Mouse (Mus musculus) heart, postnatal 4 days (tissue): ENCODE data around the gene Ccnd1. TPM values are rescaled to one million over a fixed set of nuclear protein-coding genes. Genes with fewer than 3 reads are reported as not detected.

Source experiments
- DNase-seq: peaks from one replicate; pipeline ENCODE4 v3.0.0; 2021
- total RNA-seq, 2 experiments: library from RNA; stranded (reverse); gene quantifications; 2 replicates each; pipeline ENCODE4 v1.2.3; 2021

The Ccnd1 gene
- total RNA-seq, 2 experiments from 2014 or later: 128 to 130 TPM

DNA sequence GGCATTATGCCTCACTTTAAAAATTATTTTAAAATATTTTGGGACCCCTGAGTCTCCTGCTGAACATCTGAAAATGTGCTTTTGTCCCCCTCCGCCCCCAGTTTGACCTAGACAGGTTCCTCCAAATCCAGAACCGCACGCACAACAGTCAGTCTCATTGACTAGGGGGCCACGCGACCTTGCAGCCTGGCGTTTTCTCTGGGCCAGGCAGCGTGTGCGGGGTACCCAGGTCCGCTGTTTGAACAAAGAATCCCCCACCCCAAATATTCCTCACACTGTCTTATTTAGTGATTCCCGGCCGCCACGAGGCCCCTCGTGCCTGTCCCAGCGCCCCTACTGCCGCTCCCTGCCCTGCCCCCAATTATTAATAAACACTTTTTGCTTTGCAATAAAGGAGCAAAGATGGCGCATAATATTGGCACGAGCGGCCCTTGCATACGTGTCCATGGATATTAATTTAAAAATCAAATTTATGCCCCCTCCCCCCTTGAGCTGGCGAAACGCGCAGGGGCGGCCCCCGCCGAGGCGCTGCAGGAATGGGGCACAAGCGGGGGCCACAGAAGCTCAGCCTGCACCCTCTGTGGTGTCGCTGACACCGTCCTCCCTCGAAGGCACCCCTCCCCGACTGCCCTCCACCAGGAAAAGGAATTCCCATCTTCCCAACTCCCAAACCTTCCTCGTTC lies 923 bp downstream of the Ccnd1 start:
- DNase-seq: peak; percentile 18

DNA sequence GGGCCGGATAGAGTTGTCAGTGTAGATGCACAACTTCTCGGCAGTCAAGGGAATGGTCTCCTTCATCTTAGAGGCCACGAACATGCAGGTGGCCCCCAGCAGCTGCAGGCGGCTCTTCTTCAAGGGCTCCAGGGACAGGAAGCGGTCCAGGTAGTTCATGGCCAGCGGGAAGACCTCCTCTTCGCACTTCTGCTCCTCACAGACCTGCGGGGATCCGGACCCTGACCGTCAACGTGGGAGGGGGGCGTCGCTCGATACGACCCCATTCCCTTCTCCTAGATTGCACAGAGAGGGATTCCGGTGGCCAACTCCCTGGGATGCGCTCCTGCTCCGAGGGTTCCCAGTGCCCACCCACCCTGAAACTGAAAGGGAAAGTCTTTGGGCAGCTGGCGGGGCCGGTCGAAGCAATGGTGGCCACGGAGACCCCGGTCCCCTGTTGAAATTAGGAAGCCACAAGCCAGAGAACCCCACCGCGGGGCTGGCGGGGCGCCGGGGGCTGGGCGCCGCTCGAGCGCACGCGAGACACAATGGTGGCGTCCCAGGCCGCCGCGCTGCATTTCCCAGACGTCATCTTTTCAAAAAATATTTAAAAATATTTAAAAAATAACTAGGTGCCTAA lies 1.7 kb downstream of the Ccnd1 start:
- peak; percentile 32 for DNase-seq

DNA sequence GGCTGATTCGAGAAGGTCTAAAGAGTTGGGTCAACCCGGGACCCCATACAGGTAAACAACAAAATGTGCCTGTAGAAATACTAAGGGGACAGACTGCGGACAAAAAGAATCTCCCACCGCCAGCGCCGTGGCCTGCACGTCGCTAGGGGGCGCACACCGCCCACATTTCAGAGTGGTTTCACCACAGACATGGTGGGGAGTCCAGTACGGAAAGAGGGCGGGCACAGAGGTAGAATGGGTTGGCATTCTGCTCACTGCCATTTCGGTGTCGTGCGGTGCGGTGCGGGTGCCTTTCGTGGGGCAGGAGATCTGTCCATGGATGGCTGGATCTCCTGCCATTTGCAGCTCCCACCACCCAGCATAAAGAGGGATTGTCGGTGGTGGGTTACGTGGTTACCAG lies 2.2 kb downstream of the Ccnd1 start:
- peak; percentile 94 for DNase-seq

DNA sequence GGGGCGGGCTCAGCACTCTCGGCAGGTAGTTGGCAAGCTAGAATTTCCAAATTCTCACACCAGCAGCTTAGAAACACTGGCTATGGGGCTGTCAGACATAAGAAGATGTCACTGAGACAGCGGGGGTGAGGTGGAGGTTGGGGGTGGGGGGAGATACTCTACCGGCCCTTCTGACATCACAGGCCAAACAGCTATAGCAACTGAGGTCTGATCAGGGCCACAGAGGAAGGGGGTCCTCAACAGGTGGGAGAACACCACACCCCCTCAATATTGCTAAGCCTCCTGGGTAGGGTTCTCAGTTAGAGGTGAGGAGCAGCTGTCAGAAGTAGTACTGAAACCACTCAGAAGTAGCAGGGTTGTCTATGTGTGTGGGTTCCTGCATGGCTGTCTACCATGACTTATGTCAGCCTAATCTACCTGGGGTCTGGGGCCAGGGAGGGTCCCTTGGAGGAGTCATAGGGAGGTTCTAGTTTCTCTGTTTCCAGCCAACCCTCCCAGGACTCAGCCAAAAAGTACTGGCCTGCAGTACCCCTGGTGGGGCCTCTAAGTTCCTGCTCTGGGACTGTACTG lies 3.3 kb downstream of the Ccnd1 start:
- DNase-seq: no peak

DNA sequence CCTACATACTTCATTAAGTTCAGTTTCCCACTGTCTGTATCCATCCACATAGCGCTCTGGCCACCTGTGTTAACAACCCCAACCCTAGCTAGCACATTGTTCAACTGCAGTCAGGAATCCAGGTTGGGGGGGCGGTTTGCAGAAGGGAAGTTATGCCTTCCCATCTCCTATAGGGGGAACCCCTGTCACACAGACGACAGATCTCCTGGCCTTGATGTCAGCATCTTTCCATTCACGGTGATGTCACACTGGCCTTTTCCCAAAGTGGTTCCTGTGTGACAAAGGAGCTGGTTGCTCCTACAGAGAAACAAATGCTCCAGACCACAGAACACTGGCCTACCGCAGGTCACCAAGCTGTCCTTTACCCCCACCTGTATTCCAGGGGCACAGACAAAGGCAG lies 4.2 kb downstream of the Ccnd1 start:
- peak; percentile 73 for DNase-seq

DNA sequence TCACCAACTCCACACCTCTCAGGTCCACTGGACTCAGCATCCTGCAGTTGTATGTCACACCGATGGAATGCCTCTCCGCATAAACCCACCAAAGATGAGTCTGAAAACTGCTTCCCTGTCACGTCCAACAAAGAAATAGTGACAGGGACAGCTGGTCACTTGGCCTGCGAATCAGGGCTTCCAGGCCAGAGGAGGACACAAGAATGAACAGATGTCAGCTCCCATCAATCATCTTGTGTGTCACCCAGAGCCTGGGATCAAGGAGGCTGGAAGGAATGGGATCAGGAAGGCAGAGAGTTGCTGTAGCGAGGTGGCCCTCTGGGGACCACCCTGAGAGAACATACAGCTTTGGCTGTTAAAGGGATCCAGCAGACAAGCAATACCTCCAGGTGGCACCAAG lies 4.8 kb downstream of the Ccnd1 start:
- DNase-seq: no peak

DNA sequence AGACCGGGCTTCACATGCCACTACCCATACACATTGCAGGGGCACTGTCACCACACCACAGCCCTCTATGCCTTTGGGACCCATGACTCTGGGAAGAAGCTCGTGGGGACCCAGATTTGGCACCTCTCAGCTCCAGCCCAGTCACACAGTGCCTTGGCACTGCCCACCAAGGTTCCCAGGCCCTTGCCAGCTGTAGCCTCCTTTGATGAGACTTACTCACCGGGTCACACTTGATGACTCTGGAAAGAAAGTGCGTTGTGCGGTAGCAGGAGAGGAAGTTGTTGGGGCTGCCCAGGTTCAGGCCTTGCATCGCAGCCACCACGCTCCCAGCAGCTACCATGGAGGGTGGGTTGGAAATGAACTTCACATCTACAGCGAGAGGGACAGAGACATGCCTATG lies 5.9 kb downstream of the Ccnd1 start:
- no peak for DNase-seq

DNA sequence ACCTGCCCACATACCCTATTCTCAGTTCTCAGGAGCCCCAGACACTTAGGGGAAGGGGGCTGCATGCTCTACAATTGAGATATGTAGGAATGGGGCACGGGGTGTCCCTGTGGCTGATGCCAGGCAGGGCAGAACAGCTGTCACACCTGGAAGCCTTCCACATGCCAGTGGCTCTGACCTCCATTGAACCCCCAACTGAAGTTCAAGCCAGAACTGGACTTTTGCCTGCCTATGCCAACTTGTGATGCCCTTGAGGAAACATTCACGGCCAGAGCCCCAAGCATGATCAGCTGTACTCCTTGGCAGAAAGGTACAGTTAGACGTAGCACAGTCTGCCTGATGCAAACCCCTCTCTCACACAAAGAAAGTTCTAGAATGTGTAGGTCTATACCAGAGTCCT lies 6.4 kb downstream of the Ccnd1 start:
- peak; percentile 32 for DNase-seq

DNA sequence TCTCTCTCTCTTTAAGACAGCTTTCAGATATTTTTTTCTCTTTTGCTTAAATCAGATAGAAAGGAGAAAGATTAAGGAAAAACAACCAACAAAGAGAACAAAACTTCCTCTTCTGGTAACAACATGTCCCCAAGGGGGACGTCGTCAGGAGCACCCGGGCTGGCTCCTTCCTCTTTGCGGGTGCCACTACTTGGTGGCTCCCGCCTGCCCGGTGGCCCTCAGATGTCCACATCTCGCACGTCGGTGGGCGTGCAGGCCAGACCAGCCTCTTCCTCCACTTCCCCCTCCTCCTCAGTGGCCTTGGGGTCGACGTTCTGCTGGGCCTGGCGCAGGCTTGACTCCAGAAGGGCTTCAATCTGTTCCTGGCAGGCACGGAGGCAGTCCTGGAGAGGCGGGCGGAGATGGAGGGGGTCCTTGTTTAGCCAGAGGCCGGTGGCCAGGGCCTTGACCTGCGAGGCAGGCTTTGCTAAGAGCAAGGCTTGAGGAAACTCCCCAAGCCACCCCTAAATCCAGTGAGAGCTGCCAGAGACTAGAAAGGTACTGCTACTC lies 7.3 kb downstream of the Ccnd1 start:
- no peak for DNase-seq

DNA sequence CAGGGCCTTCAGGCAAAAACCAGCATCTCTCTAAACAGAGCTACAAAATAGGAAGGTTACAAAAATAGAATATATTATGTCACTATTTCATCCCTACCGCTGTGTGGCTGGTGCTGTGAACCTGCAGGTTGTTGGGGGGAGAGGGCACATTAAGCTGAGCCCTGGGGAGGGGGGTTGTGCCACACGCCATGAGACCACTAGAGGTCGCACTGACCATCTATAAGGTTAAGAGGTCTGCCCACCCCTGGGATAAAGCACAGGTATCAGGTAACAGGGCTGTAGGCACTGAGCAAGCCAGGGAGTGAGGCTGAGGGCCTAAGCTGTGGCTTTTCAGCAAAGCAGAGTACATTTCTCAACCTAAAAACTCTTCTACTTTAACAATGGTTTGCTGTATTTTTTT lies 7.9 kb downstream of the Ccnd1 start:
- DNase-seq: peak; percentile 58

DNA sequence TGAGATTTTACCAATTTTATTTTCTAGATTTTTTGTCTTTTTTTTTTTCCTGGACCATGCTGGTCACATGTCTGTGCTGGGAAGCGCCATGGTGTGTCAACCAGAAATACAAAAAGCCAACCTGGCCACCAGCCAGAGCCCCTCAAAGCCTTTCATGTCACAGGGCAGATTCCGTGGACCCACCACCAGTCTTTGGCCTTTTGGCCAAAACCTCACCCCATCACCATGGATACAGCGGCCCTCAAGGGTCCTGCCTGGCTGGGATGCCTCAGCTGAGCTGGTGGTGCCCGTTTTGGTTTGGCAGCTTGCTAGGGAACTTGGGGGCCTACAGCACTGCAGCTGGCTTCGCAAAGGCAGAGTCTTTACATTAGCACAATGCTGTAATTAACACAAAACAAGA lies 9.8 kb downstream of the Ccnd1 start:
- no peak for DNase-seq

DNA sequence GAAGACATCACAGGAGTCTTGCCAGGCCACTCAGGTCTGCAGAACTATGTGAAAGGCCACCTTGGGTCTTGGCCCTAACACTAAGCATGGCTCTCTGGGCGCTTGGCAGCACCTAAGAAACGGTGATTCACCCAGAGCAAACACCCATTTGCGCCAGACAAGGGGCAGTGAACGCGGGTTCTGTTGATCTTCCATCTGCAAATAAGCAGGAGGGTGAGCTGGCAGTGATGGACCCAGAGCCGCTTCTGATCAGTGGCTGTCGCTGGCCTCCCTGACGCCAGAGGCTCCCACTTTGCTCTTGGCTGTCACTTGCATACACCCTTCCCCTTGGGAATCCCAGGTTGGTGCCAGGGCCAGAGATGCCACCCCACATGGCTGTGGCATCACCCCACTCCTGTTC lies 10.2 kb downstream of the Ccnd1 start:
- no peak for DNase-seq

DNA sequence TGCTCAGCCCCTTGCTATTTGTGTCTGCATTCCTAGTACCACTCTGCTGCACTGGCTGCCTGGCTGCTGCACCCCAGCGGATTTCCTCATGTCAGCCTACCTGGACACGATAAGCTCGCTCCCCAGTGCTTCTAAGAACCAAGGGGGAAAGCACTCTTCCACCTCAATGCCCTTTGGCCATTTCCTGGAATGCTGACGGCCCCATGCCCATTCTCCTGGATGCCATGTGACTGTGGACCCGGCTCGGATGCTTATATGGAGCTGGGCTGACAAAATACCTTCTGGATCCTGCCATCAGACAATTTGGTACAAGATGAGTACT lies 10.9 kb downstream of the Ccnd1 start:
- no peak for DNase-seq

DNA sequence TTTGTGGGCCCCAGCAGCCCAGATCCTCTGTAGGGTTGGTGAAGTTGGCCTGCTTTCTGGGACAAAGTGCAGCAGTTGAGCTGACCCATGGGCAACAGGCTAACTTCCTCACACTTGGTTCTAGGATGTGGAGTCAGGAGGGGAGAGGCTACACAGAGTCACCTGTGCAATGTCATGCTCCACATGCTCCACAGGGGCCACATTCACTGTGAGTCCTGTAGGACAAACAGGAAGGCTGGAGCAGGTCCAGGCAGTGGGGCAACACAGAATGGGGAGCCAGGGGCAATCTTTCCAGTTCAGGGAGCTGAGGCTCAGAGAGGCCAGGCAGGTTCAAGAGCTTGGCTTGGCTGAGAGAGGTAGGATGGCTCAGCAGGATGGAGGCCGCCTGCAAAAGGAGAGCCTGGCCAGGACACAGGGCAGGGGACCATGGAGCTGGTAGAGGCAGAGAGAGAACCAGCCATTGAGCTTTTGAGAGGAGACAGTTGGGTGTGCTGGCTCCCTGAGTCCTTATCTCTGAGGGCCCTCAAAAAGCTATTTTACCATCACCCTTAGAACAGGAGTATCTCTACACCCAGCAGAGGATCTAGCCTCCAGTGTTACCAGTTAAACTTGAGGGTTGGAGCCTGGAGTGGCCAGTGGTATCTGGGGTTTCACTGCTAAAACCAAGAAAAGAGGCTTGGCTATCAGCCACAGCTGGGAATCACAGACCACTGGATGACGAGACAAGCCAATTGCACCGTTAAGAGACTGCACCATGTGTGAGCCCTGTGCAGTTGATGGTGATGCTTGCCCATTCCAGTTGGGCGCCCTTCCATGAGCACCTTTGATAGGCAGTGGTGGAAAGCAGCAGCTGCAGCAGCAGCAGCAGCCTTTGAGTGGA lies 11.5 kb downstream of the Ccnd1 start:
- no peak for DNase-seq

DNA sequence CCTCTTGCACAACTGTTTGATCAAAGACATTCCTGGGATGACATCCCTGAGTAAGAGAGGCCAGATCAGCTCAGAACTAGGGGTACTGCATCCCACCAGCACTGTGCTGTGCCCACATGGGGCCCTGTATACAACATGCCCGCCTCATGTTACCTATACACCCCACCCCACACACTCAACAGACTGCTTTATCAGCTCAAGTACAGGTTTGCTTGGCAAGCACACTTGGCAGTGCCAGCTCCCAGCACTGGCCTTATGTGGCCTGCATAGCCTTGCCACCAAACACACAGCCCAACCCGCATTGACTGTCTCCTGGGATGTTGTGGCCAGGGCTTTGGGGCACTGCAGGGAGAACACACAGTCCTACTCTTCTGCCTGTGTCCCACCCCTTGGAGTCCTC lies 12.1 kb downstream of the Ccnd1 start:
- DNase-seq: peak; percentile 48

DNA sequence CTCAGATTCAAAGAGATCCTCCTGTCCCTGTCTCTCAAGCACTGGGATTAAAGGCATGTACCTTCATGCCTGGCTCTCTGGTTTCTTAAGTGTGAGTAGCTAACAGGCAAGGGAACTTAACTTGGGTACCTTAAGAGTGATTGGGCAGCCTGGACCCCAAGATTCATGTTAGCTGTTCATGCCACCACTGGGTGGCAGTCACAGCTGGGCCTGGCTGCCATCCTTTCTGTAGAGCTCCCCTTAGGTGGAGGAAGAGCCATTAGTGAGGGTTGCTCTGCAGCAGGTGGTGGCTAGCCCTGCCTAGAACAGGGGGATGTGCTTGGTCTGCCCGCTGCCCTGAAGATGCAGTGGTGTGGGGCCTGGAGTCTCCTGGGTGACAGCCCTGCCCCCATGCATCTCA lies 20.9 kb downstream of the Ccnd1 start:
- DNase-seq: no peak

DNA sequence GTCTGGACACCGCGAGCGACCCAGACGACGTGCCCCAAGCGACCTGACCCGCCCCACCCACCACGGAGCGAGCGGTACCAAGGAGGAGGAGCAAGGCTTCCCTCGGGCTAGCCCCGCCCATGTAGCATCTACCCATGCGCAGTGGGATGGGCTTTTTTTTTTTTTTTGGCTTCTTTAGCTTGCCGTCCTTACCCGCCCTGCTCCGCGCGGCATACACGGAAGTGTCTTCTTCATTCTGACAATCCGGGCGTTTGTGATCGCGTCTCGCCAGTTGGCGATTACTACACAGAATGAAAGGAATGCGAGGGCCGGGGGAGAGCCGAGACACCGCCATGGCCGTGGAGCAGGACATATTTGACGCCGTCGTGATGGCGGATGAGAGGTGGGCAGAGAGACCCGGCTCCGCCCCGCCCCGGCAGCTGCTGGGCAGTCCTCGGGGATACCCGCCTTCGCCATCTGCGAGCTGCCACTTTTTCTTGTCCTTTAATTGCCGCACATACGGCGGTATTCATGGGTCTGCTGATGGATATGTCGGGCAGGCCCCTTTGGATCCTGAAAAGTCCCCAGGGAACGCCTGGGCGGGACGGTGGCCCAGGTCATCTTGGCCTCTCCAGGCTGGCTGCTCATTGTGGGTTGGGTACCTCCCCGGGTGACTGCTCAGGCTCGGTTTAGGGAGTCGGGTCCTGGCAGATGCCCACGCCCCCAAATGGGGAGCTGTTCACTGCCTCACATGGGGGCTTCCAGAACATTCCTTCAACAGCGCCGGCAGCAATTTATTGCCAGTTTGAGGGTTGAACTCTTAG lies 24.6 kb downstream of the Ccnd1 start, which contains the start of gene LTO1:
Gene LTO1 (plus strand): TSS at position 153 of the 803 bp plus-strand sequence.
- DNase-seq: peak; percentile 92

DNA sequence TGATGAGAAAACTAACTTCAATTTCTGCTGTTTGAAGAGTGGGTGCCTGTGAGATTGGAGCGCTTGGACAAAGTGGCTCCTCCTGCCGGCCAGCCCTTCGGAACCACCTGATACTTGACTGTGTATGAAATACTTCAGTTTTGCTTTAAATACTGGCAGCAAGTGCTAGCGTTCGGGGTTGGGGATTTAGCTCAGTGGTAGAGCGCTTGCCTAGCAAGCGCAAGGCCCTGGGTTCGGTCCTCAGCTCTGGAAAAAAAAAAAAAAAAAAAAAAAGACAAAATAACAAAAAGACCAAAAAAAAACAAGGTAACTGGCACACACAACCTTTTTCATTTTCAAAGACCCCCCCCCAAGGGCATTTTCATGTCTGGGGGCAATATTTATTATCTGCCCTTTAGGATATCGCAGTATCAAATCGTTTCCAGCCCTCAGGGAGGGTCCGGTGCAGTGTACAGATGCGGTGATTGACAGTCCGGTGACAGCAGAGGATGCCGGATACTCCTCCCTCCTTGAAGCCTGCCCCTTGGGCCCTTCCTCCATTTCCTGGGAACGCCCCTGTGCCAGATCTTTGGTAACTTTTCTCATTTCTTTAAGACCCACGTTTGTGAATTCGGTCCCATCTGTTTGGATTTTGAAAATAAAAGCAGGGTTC lies 25.3 kb downstream of the Ccnd1 start:
- peak; percentile 40 for DNase-seq

DNA sequence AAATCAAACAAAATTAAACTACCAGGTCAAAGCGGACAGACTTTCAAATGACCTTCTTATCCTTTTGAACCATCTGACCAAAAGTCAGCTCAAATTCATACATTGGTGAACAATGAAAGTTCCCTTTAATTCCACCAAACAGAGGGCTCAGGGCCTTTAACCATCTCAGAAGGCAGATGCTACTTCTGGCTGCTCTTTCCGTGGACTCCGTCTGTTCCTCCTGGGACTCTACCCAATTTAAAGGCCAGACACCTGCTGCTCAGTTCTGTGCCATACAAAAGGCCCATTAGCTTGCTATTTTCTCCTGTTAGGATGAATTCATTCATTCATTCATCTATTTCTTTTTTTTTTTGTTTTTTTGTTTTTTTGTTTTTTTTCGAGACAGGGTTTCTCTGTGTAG lies 26.8 kb downstream of the Ccnd1 start:
- DNase-seq: no peak

DNA sequence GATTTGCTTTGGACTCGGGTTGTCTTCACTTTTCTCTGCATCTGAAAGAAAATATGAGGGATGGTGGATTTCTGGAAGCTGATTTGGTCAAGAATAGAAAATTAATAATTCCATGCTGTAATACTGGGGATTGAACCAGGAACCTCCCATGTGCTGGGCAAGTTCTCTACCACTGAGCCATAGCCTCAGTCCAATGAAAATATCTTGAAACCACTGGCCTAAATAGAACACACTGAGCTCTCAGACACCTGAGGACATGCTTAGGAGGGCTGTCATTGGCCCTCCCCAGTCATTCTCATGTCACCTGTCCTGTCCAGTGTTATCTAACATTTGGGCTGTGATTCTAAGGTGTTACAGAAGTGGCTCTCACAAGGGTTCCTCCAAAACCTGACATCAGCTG lies 28.6 kb downstream of the Ccnd1 start:
- DNase-seq: no peak

DNA sequence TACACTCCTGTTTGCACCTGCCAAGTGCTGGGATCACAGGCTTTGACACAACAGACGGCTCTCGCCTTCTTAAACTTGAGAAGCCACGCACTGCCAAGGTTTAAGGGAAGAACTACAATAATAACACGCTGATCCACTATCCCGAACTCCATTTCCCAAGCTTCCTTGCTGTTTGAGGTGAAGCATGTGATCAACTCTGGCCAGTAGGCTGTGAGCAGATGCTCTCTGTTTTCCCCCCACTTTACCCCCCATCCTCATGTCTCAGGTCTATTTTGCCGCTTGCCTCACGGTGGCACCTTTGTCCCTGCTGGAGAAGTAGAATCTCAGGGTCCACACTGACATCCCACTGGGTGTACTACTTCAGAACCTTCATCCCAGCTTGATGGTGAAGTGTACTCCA lies 31.0 kb downstream of the Ccnd1 start:
- DNase-seq: no peak

DNA sequence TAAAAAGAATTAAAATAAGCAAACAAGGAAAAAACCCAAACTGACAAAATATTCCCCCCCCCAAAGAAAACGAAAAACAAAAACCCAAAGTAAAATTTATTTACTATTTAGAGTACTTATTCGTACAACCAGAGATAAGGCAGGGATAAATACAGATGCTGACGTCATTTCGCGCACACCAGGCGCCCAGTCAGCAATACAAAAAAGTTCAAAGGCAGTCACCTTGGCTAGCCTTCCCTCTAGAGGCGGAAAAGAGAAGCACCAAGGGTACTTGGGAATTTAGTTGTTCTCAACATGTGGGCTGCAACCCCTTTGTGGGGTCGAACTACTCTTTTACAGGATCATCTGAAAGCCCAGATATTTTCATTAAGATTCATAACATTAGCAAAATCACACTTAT lies 31.9 kb downstream of the Ccnd1 start:
- no peak for DNase-seq
